Mouse (Mus musculus) MEL (cell line): ENCODE results near the gene Ankrd45.

ENCODE experiments used
- CTCF ChIP-seq, 3 experiments: IDR thresholded peaks in 2 of 3; conservative IDR thresholded peaks in 1 of 3; 2 replicates each; pipeline ENCODE4 v1.5.1; 2011 to 2012; ENCODE audit warnings: low read length in 3 of 3, low read depth in 2 of 3, mild to moderate bottlenecking in 2 of 3, improper control_type of control experiment in 1 of 3, inconsistent platforms in 1 of 3, mixed read lengths in 1 of 3, moderate library complexity in 1 of 3; ENCODE audit not compliant: control insufficient read depth in 1 of 3, insufficient read depth in 1 of 3, poor library complexity in 1 of 3, severe bottlenecking in 1 of 3
- EP300 ChIP-seq, 2 experiments: IDR thresholded peaks; 2 replicates each; pipeline ENCODE4 v1.6.1; 2011; ENCODE audit warnings: improper control_type of control experiment in 2 of 2, low read length in 2 of 2, low read depth in 1 of 2, mild to moderate bottlenecking in 1 of 2
- GATA1 ChIP-seq: IDR thresholded peaks from 2 replicates; pipeline ENCODE4 v1.6.1; 2011; ENCODE audit warnings: low read depth, low read length, improper control_type of control experiment
- KAT2A ChIP-seq: conservative IDR thresholded peaks from 2 replicates; pipeline ENCODE4 v1.6.1; 2012; ENCODE audit warnings: low read depth, low read length, improper control_type of control experiment, inconsistent platforms
- NELFE ChIP-seq: IDR thresholded peaks from 2 replicates; pipeline ENCODE4 v1.6.1; 2011; ENCODE audit warnings: low read depth, low read length, improper control_type of control experiment
- POLR2A ChIP-seq, 2 experiments: IDR thresholded peaks; 2 replicates each; pipeline ENCODE4 v1.6.1; 2011 to 2012; ENCODE audit warnings: low read length in 2 of 2, mild to moderate bottlenecking in 2 of 2, control low read depth in 1 of 2, improper control_type of control experiment in 1 of 2, low read depth in 1 of 2, moderate library complexity in 1 of 2; ENCODE audit not compliant: control insufficient read depth in 1 of 2, insufficient read depth in 1 of 2, poor library complexity in 1 of 2
- POLR2AphosphoS2 ChIP-seq: IDR thresholded peaks from 2 replicates; pipeline ENCODE4 v1.6.1; 2011; ENCODE audit warnings: low read length, improper control_type of control experiment
- POLR2AphosphoS5 ChIP-seq: IDR thresholded peaks from 2 replicates; pipeline ENCODE4 v1.6.1; 2012; ENCODE audit warnings: low read depth, borderline replicate concordance, mild to moderate bottlenecking, inconsistent platforms, low read length, moderate library complexity, mixed read lengths
- RCOR1 ChIP-seq: IDR thresholded peaks from 2 replicates; pipeline ENCODE4 v1.6.1; 2012; ENCODE audit warnings: low read depth, mild to moderate bottlenecking, inconsistent platforms, low read length, improper control_type of control experiment
- TBP ChIP-seq: IDR thresholded peaks from 2 replicates; pipeline ENCODE4 v1.8.0; 2011; ENCODE audit warnings: low read depth, low read length, improper control_type of control experiment
- UBTF ChIP-seq: IDR thresholded peaks from 2 replicates; pipeline ENCODE4 v1.6.1; 2012; ENCODE audit warnings: low read depth, mild to moderate bottlenecking, inconsistent platforms, low read length, improper control_type of control experiment, moderate library complexity, borderline replicate concordance; ENCODE audit not compliant: insufficient read depth
- USF1 ChIP-seq: IDR thresholded peaks from 2 replicates; pipeline ENCODE4 v1.6.1; 2014; ENCODE audit warnings: low read depth, mild to moderate bottlenecking, inconsistent platforms, low read length, improper control_type of control experiment, moderate library complexity
- USF2 ChIP-seq, 2 experiments: IDR thresholded peaks; 2 replicates each; pipeline ENCODE4 v1.6.1; 2011 to 2012; ENCODE audit warnings: improper control_type of control experiment in 2 of 2, low read length in 2 of 2, borderline replicate concordance in 1 of 2, inconsistent platforms in 1 of 2, low read depth in 1 of 2, mild to moderate bottlenecking in 1 of 2; ENCODE audit not compliant: insufficient read depth in 1 of 2

DNA sequence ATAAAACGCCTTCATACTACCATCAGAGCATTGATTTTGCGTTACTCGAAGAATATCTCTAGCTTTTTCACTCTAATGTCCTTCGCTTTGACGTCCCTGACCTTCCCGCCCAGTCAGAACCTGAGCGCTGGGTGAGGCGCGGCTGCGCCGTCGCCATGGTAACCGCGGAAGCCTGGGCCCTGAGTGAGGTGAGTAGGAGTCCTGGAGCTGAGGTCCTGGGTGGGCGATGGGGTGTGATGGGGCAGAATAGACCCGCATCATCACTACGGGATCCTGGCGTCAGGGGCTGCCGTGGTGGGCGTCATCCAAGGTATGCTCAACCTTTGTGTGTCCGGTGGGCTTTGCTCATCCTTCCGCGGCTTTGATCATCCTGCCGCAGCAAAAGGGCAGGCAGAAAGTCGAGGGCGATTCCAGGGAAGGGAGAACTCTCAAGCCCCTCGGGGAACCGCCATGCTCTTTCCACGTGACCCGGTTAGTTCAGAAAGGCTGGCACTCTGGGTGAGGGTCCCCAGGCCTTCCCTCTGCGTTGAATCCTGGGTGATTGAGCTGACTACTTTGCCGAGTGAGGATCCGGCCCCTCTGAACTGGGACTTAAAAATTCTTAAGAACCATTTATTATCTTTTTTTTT is at the start of gene Ankrd45:
- no peak for TF ChIP-seq UBTF
- no peak for TF ChIP-seq TBP
- TF ChIP-seq POLR2A (IDR thresholded peaks at IDR 0.05; ENCODE audit: control insufficient read depth in 1 of 2, insufficient read depth in 1 of 2, low read depth in 1 of 2, low read length in 2 of 2, poor library complexity in 1 of 2), result no peak
- no peak for TF ChIP-seq POLR2AphosphoS2
- TF ChIP-seq KAT2A, result no peak
- TF ChIP-seq USF1, result no peak
- no peak for TF ChIP-seq CTCF (IDR thresholded peaks at IDR 0.05 in 2 of 3, conservative IDR thresholded peaks at IDR 0.05 in 1 of 3; ENCODE audit: control insufficient read depth in 1 of 3, insufficient read depth in 1 of 3, low read depth in 2 of 3, low read length in 3 of 3, poor library complexity in 1 of 3, severe bottlenecking in 1 of 3)
- TF ChIP-seq NELFE, result no peak
- no peak for TF ChIP-seq RCOR1
- no peak for TF ChIP-seq EP300 (IDR thresholded peaks at IDR 0.05; ENCODE audit: low read depth in 1 of 2, low read length in 2 of 2)
- TF ChIP-seq GATA1, result no peak
- no peak for TF ChIP-seq USF2 (IDR thresholded peaks at IDR 0.05; ENCODE audit: borderline replicate concordance in 1 of 2, insufficient read depth in 1 of 2, low read depth in 1 of 2, low read length in 2 of 2)
- no peak for TF ChIP-seq POLR2AphosphoS5
